Mouse (Mus musculus) yolk sac, embryonic 10.5 days (tissue): ENCODE results near the gene Olfr787.

ENCODE experiments used
- DNase-seq: peaks from one replicate; pipeline ENCODE4 v3.0.0-alpha.2; 2017; ENCODE audit warnings: low spot score

Gene Olfr787

DNA sequence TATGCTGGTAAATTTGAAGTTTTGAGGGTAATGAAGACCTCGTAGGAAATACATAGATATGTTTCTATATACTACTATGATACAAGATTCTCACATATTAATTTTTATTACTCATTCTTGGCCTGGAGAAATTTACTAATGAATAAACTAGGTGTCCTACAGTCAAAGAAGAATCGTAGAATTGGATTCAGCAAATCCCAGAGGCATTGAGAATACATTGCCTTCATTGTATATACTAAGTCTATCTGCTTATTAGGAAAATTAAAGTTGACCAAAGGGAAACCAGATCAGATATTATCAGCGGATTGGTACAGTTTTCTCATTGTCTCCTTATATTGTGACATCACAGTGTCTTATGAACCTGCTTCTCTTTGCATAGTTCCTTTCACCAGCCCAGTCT is at the start of gene Olfr787:
Gene Olfr787, plus strand, starts transcription at position 301 of the 400 bp plus-strand sequence.
- DNase-seq = no peak

DNA sequence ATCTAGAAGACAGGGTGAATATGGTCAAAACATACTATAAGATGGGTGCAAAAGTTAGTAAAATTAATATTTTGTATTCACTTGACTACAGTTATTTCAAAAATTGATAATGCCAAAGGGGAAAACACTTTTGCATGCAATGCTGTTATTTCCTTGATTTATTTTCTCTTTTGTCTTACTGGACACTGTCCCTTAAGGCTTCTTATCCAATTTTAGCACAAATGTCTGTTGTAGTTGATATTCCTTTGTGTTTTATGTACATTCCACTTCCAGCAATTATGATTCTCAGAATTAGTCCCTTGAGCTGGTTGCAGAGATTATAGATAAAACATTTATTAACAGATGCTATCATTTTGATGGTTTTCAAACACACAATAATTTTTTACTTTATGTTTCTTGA is 34.7 kb upstream of the Olfr787 start, which contains the start of gene Olfr786:
Gene Olfr786, plus strand, starts transcription at position 301 of the 400 bp plus-strand sequence.
- no peak for DNase-seq

DNA sequence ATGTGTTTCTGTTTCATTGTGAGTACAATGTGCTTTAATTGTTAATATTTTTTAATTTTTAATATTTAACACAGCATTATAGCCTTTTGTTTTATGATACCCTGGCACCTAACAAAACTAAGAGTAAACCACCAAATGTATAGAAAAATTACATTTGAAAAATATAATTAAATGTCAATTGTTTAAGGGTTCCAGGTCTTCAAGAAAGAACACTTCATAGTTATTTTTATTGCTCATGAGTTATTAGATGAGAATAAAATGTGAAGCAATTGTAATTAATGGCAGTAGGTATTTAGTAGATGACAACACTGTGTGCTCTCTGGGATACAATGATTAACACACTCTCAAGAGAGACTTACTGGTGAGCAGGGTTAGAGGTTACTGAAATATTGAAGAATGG is 9.0 kb downstream of the Olfr787 start, which contains the start of gene Olfr788:
Gene Olfr788, plus strand, starts transcription at position 301 of the 400 bp plus-strand sequence.
- DNase-seq = no peak

DNA sequence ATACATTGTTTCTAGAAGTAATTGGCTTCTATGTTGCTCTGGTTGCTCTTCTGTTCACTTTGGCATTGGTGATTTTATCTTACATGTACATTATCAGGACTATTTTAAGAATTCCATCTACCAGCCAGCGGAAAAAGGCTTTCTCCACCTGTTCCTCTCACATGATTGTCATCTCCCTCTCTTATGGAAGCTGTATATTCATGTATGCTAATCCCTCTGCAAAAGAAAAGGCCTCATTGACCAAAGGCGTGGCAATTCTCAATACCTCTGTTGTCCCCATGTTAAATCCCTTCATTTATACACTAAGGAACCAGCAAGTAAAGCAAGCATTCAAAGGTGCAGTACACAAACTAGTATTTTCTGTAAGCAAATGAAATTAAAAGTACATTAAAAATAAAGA is 11.6 kb downstream of the Olfr787 start:
- DNase-seq = no peak

DNA sequence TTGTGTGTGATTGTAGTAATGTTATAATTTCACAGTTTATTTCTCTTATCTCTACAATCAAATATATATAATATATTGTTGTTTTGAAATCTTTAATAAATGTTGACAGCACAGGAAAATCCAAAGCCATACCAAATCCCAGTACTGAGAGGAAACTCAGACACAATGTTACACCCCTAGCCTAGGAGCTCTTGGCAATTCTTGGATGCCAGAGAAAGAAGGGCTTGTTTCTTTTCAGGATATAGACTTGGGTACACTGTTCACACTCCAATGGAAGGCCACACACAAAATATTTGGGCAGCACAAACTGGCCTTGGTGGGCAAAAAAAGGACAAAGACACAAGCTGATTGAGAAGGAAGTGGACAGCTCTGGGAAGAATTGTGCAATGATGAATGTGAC is 12.1 kb downstream of the Olfr787 start:
- no peak for DNase-seq

DNA sequence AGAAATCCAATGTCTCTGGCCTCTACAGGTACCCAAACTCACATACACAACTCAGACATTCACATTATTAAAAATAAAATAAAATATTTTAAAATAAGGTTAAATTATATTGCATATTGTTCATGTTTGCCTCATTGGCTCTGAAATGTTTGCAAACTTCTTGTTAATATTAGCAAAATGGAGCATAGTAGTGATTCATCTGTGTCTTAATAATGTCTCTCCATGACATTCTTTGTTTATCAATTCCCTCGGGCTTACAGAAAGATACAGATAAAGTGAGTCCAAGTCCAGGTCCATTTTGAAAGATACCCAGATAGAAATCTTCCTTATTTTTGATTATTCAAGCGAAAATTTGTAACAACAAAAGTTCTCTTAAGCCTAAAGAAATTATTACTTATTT is 22.8 kb downstream of the Olfr787 start, which contains the start of gene Olfr789:
Gene Olfr789, plus strand, starts transcription at position 301 of the 400 bp plus-strand sequence.
- no peak for DNase-seq

DNA sequence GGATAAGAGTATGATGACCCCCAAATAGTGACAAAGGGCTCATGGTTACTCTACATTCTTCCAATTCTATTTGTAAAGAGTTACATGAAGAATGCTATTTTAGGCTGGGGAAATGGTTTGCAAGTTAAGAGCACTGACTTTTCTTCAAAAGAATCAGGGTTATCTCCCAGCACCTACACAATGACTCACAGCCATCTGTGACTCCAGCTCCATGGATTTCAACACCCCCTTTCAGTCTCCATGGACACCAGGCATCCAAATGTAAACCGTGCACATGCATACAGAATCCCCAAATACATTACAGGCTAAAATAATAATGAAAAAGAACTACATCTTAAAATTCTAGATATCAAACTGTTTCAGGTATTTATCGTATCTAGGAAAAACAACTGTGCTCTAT is 28.4 kb downstream of the Olfr787 start:
- no peak for DNase-seq

DNA sequence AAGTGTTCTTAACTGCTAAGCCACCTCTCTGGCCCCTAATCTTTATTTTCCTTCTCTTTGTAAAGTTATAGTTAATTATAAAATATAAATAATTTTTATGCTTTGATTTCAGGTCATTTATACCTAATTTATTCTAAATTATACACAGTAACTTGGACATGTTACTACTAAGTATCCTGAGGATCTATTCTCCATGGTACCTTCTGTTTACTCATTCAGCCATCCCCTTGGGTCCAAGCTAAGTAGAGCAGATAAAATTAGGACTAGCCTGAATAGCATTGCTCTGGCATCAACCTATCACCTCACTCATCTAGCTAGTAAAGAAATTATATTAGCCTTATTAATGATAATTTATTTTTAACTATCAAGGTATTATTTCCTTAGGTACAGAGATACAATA is 36.5 kb downstream of the Olfr787 start, which contains the start of gene Olfr790:
Gene Olfr790, plus strand, starts transcription at position 301 of the 400 bp plus-strand sequence.
- no peak for DNase-seq
